Mouse (Mus musculus): ENCODE results near the gene Adamts7.
A peak's percentile ranks its signal among the peaks of the same experiment; 100 is the strongest.

The Adamts7 gene

GRCm38 (mm10) chr9:90198531-90199449 lies 35.9 kb downstream of the Adamts7 start:
- DNase-seq = peak; percentile 66 to 75

GRCm38 (mm10) chr9:90199611-90200010 lies 36.7 kb downstream of the Adamts7 start:
- no peak for DNase-seq

- no peak for DNase-seq
Observed at GRCm38 (mm10) chr9:90200501-90200900, 37.6 kb downstream of the Adamts7 start.

GRCm38 (mm10) chr9:90201096-90201495 lies 38.2 kb downstream of the Adamts7 start:
- DNase-seq = no peak

GRCm38 (mm10) chr9:90201541-90201940 lies 38.7 kb downstream of the Adamts7 start:
- no peak for DNase-seq

- no peak for DNase-seq
Observed at GRCm38 (mm10) chr9:90203233-90203632, 40.4 kb downstream of the Adamts7 start.

- peak in 1 of 2 experiments; percentile 36 for DNase-seq
Observed at GRCm38 (mm10) chr9:90204396-90204915, 41.6 kb downstream of the Adamts7 start.

- peak; percentile 92 to 94 for DNase-seq
Observed at GRCm38 (mm10) chr9:90206500-90206899, 43.6 kb downstream of the Adamts7 start.

- DNase-seq = no peak
Observed at GRCm38 (mm10) chr9:90207808-90208207, 44.9 kb downstream of the Adamts7 start.

GRCm38 (mm10) chr9:90208655-90209054 lies 45.8 kb downstream of the Adamts7 start:
- no peak for DNase-seq

- DNase-seq = peak; percentile 56 to 68
Observed at GRCm38 (mm10) chr9:90213127-90213526, 50.3 kb downstream of the Adamts7 start.

GRCm38 (mm10) chr9:90216259-90217001 lies 53.6 kb downstream of the Adamts7 start:
- no peak for DNase-seq

GRCm38 (mm10) chr9:90217501-90217900 lies 54.6 kb downstream of the Adamts7 start:
- DNase-seq = no peak

- DNase-seq = no peak
Observed at GRCm38 (mm10) chr9:90222275-90222674, 59.4 kb downstream of the Adamts7 start.

- DNase-seq = no peak
Observed at GRCm38 (mm10) chr9:90226081-90226741, 63.3 kb downstream of the Adamts7 start.

- no peak for DNase-seq
Observed at GRCm38 (mm10) chr9:90226742-90227096, 63.9 kb downstream of the Adamts7 start.

- DNase-seq = no peak
Observed at GRCm38 (mm10) chr9:90227171-90227570, 64.3 kb downstream of the Adamts7 start.

GRCm38 (mm10) chr9:90232781-90233690 lies 70.2 kb downstream of the Adamts7 start:
- DNase-seq = no peak

GRCm38 (mm10) chr9:90233906-90234419 lies 71.1 kb downstream of the Adamts7 start:
- no peak for DNase-seq

GRCm38 (mm10) chr9:90234786-90235185 lies 71.9 kb downstream of the Adamts7 start:
- DNase-seq = no peak

- no peak for DNase-seq
Observed at GRCm38 (mm10) chr9:90235258-90235882, 72.5 kb downstream of the Adamts7 start.
